In genomic region chr2:15335695-15336094, GRCm38 (mm10) we compare ENCODE assay signal across 17 mouse cellular contexts.
"Had no signal": no experiment of that assay in that cellular context is flagged by ENCODE, and none has a peak within 500 bp of the region (broad histone marks: within the 10 kb centered on the region; RNA-seq: fewer than 3 reads in every experiment).

No protein-coding gene starts in this region.

- H3K9ac ChIP-seq: liver, embryonic 15.5 days; liver, postnatal 0 days; lung, embryonic 14.5 days; midbrain, embryonic 13.5 days; midbrain, embryonic 15.5 days; neural tube, embryonic 12.5 days; stomach, embryonic 15.5 days had no signal

- ATAC-seq: liver, postnatal 0 days; midbrain, embryonic 13.5 days; midbrain, embryonic 15.5 days had no signal

- H3K27me3 ChIP-seq: liver, embryonic 15.5 days; megakaryocyte, embryonic 14.5 days; midbrain, embryonic 13.5 days; midbrain, embryonic 15.5 days; neural tube, embryonic 12.5 days; stomach, embryonic 15.5 days had no signal

- H3K36me3 ChIP-seq: liver, embryonic 15.5 days; midbrain, embryonic 13.5 days; midbrain, embryonic 15.5 days; neural tube, embryonic 12.5 days; stomach, embryonic 15.5 days had no signal

- H3K4me1 ChIP-seq: liver, embryonic 15.5 days; megakaryocyte, embryonic 14.5 days; midbrain, embryonic 13.5 days; midbrain, embryonic 15.5 days; neural tube, embryonic 12.5 days; stomach, embryonic 15.5 days had no signal

- DNase-seq: liver, postnatal 0 days; lung, embryonic 14.5 days; lung, postnatal 10 days; lung, postnatal 36 days; right cerebral cortex, postnatal 14 days; thymus, adult 18-20 months; thymus, postnatal 14 days; thymus, postnatal 36 days had no signal

- H3K9me3 ChIP-seq: liver, embryonic 15.5 days; megakaryocyte, embryonic 14.5 days; midbrain, embryonic 13.5 days; midbrain, embryonic 15.5 days; neural tube, embryonic 12.5 days; stomach, embryonic 15.5 days had no signal

- H3K4me3 ChIP-seq: liver, embryonic 15.5 days; megakaryocyte, embryonic 14.5 days; midbrain, embryonic 13.5 days; midbrain, embryonic 15.5 days; neural tube, embryonic 12.5 days; stomach, embryonic 15.5 days had no signal

- H3K4me2 ChIP-seq: liver, embryonic 15.5 days; lung, embryonic 14.5 days; midbrain, embryonic 11.5 days; midbrain, embryonic 13.5 days; midbrain, embryonic 15.5 days; neural tube, embryonic 12.5 days; stomach, embryonic 15.5 days had no signal

- H3K27ac ChIP-seq: liver, embryonic 15.5 days; macrophage; midbrain, embryonic 13.5 days; midbrain, embryonic 15.5 days; neural tube, embryonic 12.5 days; stomach, embryonic 15.5 days; stomach, postnatal 0 days had no signal
